22 mouse cellular contexts compared by ENCODE assay signal in the genomic region with DNA sequence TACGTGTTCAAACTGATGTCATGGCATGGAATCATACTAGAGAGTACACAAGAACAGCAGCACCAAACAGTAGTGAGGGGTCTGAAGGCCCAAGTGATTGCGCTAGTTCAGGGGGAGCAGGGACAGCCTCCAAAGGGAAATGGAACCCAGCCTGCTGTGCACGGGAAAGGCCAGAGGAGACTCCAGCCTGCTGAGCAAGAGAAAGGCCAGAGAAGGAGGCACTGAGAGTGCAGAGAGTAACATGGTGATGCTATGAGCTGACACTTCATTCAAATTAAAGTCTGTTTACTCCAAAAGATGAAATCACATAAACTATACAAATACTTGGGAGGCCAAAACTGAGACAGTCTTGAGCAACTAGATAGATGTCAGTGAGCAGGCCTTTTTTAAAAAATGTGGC.
DNase-seq lines count a peak whose midpoint lies in the region; ATAC-seq and TF ChIP-seq lines count a peak whose summit lies in the region.
"Had no signal": no experiment of that assay in that cellular context is flagged by ENCODE, and none has a peak within 500 bp of the region (broad histone marks: within the 10 kb centered on the region; RNA-seq: fewer than 3 reads in every experiment).

No protein-coding gene starts in this region.

- no peak for ATAC-seq in intestine, embryonic 14.5 days (replicated peaks; ENCODE audit: low FRiP score, low TSS enrichment, low read depth)
- ATAC-seq in intestine, embryonic 16.5 days = peak; percentile 71
- peak; percentile 95 for ATAC-seq in lung, postnatal 0 days
- ATAC-seq in hindbrain, embryonic 11.5 days (ENCODE audit: low FRiP score) = no peak
- ATAC-seq: activated CD4-positive, CD25-positive, alpha-beta regulatory T cell, adult 4 months; forebrain, embryonic 15.5 days; hindbrain, embryonic 16.5 days; Patski had no signal

- H3K9ac ChIP-seq in intestine, embryonic 14.5 days (ENCODE audit: low read length) = no peak overlapping the region
- H3K9ac ChIP-seq in intestine, embryonic 16.5 days (ENCODE audit: low read depth, low read length) = no peak overlapping the region
- H3K9ac ChIP-seq in lung, postnatal 0 days (replicated peaks; ENCODE audit: low read depth) = no peak overlapping the region
- H3K9ac ChIP-seq in hindbrain, embryonic 11.5 days (ENCODE audit: low read depth, low read length) = no peak overlapping the region
- H3K9ac ChIP-seq: embryonic facial prominence, embryonic 12.5 days; forebrain, embryonic 15.5 days; heart, embryonic 15.5 days had no signal

- TF ChIP-seq CTCF in lung, postnatal 0 days (IDR thresholded peaks at IDR 0.05) = 0 out of 2 replicates have a peak, but pooled peaks have one; percentile 14

- peak overlapping the region; percentile 66 for H3K27ac ChIP-seq in intestine, embryonic 14.5 days (ENCODE audit: low read depth)
- peak overlapping the region; percentile 56 for H3K27ac ChIP-seq in intestine, embryonic 16.5 days (ENCODE audit: low read length)
- peak overlapping the region; percentile 44; the same call in 1 of the 2 replicates for H3K27ac ChIP-seq in lung, postnatal 0 days (ENCODE audit: low read length)
- no peak overlapping the region for H3K27ac ChIP-seq in hindbrain, embryonic 11.5 days (ENCODE audit: low read depth, low read length)
- H3K27ac ChIP-seq: embryonic facial prominence, embryonic 12.5 days; forebrain, embryonic 15.5 days; heart, embryonic 15.5 days had no signal

- H3K27me3 ChIP-seq in intestine, embryonic 14.5 days (replicated peaks; ENCODE audit: control insufficient read depth, insufficient read depth, low read length) = no peaks in the 10 kb centered on the region
- no peaks in the 10 kb centered on the region for H3K27me3 ChIP-seq in intestine, embryonic 16.5 days (replicated peaks; ENCODE audit: control insufficient read depth, insufficient read depth, low read length)
- H3K27me3 ChIP-seq in lung, postnatal 0 days (replicated peaks; ENCODE audit: insufficient read depth, low read length) = no peaks in the 10 kb centered on the region
- H3K27me3 ChIP-seq in hindbrain, embryonic 11.5 days (ENCODE audit: control insufficient read depth, insufficient read depth, low read length) = no peaks in the 10 kb centered on the region
- H3K27me3 ChIP-seq: CH12.LX; embryonic facial prominence, embryonic 12.5 days; forebrain, embryonic 15.5 days; heart, embryonic 15.5 days; Patski had no signal

- peak; percentile 58 for TF ChIP-seq EP300 in lung, postnatal 0 days (IDR thresholded peaks at IDR 0.05)

- no peaks in the 10 kb centered on the region for H3K9me3 ChIP-seq in intestine, embryonic 14.5 days (ENCODE audit: control insufficient read depth, low read length)
- H3K9me3 ChIP-seq in intestine, embryonic 16.5 days (ENCODE audit: control insufficient read depth, low read length) = no peaks in the 10 kb centered on the region
- no peaks in the 10 kb centered on the region for H3K9me3 ChIP-seq in lung, postnatal 0 days (ENCODE audit: low read length)
- H3K9me3 ChIP-seq in hindbrain, embryonic 11.5 days (ENCODE audit: control insufficient read depth, low read length) = no peaks in the 10 kb centered on the region
- H3K9me3 ChIP-seq: embryonic facial prominence, embryonic 12.5 days; forebrain, embryonic 15.5 days; heart, embryonic 15.5 days had no signal

- H3K36me3 ChIP-seq in intestine, embryonic 14.5 days (ENCODE audit: control insufficient read depth, insufficient read depth, low read length) = peaks cover 70% of the 10 kb centered on the region
- H3K36me3 ChIP-seq in intestine, embryonic 16.5 days (ENCODE audit: control insufficient read depth, insufficient read depth, low read length) = peaks cover 10% of the 10 kb centered on the region; the same call in 1 of the 2 replicates
- H3K36me3 ChIP-seq in lung, postnatal 0 days (ENCODE audit: insufficient read depth, low read length) = no peaks in the 10 kb centered on the region
- 0 out of 2 replicates have a peak, but pooled peaks cover 3% of the 10 kb centered on the region for H3K36me3 ChIP-seq in hindbrain, embryonic 11.5 days (ENCODE audit: control insufficient read depth, insufficient read depth, low read length)

- WGBS in intestine, embryonic 14.5 days = 78% methylated on average over 3 of the region's 3 CpGs
- 75% methylated on average over 3 of the region's 3 CpGs for WGBS in intestine, embryonic 16.5 days
- 62% methylated on average over 3 of the region's 3 CpGs for WGBS in lung, postnatal 0 days
- 95% methylated on average over 3 of the region's 3 CpGs for WGBS in hindbrain, embryonic 11.5 days

- no peak overlapping the region for H3K4me2 ChIP-seq in intestine, embryonic 14.5 days (ENCODE audit: low read length)
- H3K4me2 ChIP-seq in intestine, embryonic 16.5 days (ENCODE audit: low read depth, low read length) = no peak overlapping the region
- H3K4me2 ChIP-seq in lung, postnatal 0 days (replicated peaks; ENCODE audit: low read depth, low read length) = no peak overlapping the region
- H3K4me2 ChIP-seq in hindbrain, embryonic 11.5 days (replicated peaks; ENCODE audit: low read depth, low read length) = no peak overlapping the region
- H3K4me2 ChIP-seq: embryonic facial prominence, embryonic 12.5 days; forebrain, embryonic 15.5 days; heart, embryonic 11.5 days; heart, embryonic 15.5 days had no signal

- H3K4me1 ChIP-seq in intestine, embryonic 14.5 days (replicated peaks; ENCODE audit: control insufficient read depth, insufficient read depth, low read length) = no peaks in the 10 kb centered on the region
- H3K4me1 ChIP-seq in intestine, embryonic 16.5 days (ENCODE audit: control insufficient read depth, insufficient read depth, low read length) = no peaks in the 10 kb centered on the region
- H3K4me1 ChIP-seq in lung, postnatal 0 days (ENCODE audit: insufficient read depth, low read depth, low read length) = no peaks in the 10 kb centered on the region
- H3K4me1 ChIP-seq in hindbrain, embryonic 11.5 days (replicated peaks; ENCODE audit: control insufficient read depth, insufficient read depth, low read length) = no peaks in the 10 kb centered on the region
- H3K4me1 ChIP-seq: embryonic facial prominence, embryonic 12.5 days; forebrain, embryonic 15.5 days had no signal

- no peak overlapping the region for H3K4me3 ChIP-seq in intestine, embryonic 14.5 days (ENCODE audit: low read depth, low read length)
- H3K4me3 ChIP-seq in intestine, embryonic 16.5 days (ENCODE audit: low read length) = no peak overlapping the region
- no peak overlapping the region for H3K4me3 ChIP-seq in lung, postnatal 0 days (ENCODE audit: low read depth, low read length)
- no peak overlapping the region for H3K4me3 ChIP-seq in hindbrain, embryonic 11.5 days (ENCODE audit: low read depth, low read length)
- H3K4me3 ChIP-seq: embryonic facial prominence, embryonic 12.5 days; forebrain, embryonic 15.5 days; heart, embryonic 15.5 days had no signal

- DNase-seq in intestine, embryonic 14.5 days (ENCODE audit: low spot score) = no peak
- peak; percentile 89 for DNase-seq in lung, postnatal 0 days (ENCODE audit: low spot score)
- peak; percentile 39 for DNase-seq in lung, postnatal 36 days
- DNase-seq in kidney, postnatal 10 days = no peak
- no peak for DNase-seq in hindbrain, embryonic 11.5 days (ENCODE audit: low spot score)
- no peak for DNase-seq in spleen, postnatal 14 days (ENCODE audit: low spot score in 2 of 2)
- DNase-seq: adrenal gland, postnatal 10 days; cerebellum, adult 11-12 months; cerebellum, adult 9-10 months; cerebellum, postnatal 25 days; gastrocnemius, postnatal 36 days; heart, adult 11 months; heart, postnatal 14 days had no signal

Comparison
In these comparisons a context has a peak if more than half of its experiments do, and no peak if none do; other contexts are left out.
1. ATAC-seq: peak in intestine, embryonic 16.5 days (single experiment) and lung, postnatal 0 days (single experiment); none in intestine, embryonic 14.5 days (single experiment) and hindbrain, embryonic 11.5 days (single experiment).
2. DNase-seq: peak in lung, postnatal 0 days (single experiment) and lung, postnatal 36 days (single experiment); none in intestine, embryonic 14.5 days (single experiment), kidney, postnatal 10 days (single experiment), hindbrain, embryonic 11.5 days (single experiment) and spleen, postnatal 14 days (0 of 2).